Mouse (Mus musculus): Measurements from ENCODE around the gene Dhrs4. TPM values are rescaled to one million over a fixed set of nuclear protein-coding genes. Genes with fewer than 3 reads are reported as not detected.
A peak's percentile ranks its signal among the peaks of the same experiment; 100 is the strongest.

Gene Dhrs4
- polyA plus RNA-seq, 1 experiment from 2014 or later: 89.1 TPM

DNA sequence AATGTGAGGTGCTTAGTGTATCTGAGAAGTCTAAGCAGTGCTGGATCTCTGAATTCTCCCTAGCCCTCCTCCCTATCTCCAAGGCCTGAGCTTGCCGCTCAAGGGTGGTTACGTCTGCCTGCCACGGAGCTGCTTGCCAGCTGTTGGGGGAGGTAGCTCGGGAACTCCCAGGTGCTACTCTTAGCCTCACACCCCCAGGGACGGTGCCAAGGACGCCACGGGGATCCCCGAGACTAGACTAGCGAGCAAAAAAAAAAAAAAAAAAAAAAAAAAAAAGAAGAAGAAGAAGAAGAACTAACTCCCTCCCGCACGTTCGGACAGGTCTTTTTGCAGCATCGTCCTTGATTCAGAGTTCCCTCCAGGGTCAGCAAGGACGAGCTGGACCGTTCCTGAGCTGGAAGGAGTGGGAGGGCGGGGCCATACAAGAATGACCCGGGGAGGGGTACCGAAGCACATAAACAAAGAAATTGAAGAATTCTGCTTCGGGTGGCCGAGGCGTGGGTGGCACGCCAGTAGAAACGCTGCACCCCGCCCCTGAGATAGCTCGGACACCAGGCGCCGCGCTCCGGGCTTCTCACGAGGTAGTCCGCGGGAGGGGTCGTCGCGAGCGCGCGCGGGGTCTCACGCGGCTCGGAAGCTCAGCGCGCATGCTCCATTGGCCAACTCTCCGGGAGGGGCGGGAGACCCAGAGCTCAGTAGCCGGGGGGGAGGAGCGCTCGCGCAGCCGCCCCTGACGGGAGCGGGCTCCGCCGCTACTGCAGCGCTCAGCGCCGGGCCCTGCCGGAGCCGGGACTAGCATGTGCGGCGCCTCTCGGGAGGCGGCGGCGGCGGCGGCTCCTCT lies 12.0 kb downstream of the Dhrs4 start, which contains the start of gene Carmil3:
Gene Carmil3 (plus strand): TSS at position 291 of the 841 bp plus-strand sequence.
- Histone ChIP-seq H3K27ac (peak within 1 kb of the TSS; percentile 39; the same call in 1 of the 2 replicates), H3K4me3 (peak within 1 kb of the TSS; percentile 75), H3K4me1 (peaks cover 8% of the 10 kb centered on the region), H3K36me3 (peaks cover 27% of the 10 kb centered on the region), H3K27me3 (no peaks in the 10 kb centered on the region), H3K9ac (peak within 1 kb of the TSS; percentile 79), H3K4me2 (replicated peaks) (peak within 1 kb of the TSS; percentile 96), H3K9me3 (no peaks in the 10 kb centered on the region)
- WGBS: under 1% methylated on average over 68 of the region's 68 CpGs
- ATAC-seq (ENCODE audit: low FRiP score, low read depth): peak; percentile 87

DNA sequence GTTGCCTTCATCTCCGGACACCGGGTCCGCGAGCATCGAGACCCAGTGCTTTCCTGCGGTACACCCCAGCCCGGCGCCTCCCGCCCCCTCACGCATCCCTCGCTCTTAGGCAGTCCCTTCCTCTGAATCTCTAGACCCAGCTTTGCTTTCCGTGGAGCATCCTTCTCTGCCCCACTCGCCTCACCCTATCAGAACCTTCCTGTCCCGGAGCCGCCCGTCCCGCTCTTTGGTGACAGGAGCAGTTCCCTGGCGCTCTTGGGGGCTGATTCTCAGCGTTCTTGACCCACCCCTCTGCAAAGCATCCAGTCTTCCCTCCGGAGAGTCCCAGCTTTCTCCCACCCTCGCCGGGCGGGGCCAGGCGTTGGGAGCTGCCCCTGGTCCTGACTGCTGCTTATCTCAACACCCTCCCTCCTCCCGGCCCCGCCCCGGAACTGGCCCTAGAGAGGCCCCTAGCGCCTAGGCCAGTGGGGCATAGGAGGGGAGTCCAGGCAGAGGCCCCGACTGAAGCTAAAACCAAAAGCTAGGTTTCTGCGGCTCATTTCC lies 12.8 kb downstream of the Dhrs4 start:
- Histone ChIP-seq H3K4me1 (peaks cover 8% of the 10 kb centered on the region), H3K36me3 (peaks cover 21% of the 10 kb centered on the region), H3K27ac (peak overlapping the region; percentile 39; the same call in 1 of the 2 replicates), H3K4me3 (peak overlapping the region; percentile 75), H3K9me3 (no peaks in the 10 kb centered on the region), H3K4me2 (replicated peaks) (peak overlapping the region; percentile 96), H3K27me3 (no peaks in the 10 kb centered on the region), H3K9ac (peak overlapping the region; percentile 79)
- peak; percentile 57 for ATAC-seq (ENCODE audit: low FRiP score, low read depth)
- WGBS: 0% methylated on average over 29 of the region's 30 CpGs

DNA sequence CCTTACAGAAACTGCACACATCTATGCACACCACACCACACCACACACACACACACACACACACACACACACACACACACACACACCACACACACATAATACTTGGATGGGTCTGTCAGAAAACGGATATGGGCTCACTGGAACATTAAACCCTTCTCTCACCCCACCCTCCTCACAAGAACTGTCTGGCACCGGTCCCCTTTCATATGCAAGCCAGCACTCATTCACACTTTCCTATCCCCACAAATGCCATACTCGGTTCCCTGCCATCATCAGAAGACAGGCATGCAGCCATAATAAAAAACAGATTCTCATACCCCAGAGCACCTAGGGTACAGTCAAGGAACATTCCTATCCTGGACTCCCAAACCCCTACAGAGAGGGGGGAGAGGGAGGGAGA lies 13.5 kb downstream of the Dhrs4 start:
- Histone ChIP-seq H3K4me2 (replicated peaks) (peak overlapping the region; percentile 96), H3K9ac (no peak overlapping the region)
- ATAC-seq (ENCODE audit: low FRiP score, low read depth): no peak

DNA sequence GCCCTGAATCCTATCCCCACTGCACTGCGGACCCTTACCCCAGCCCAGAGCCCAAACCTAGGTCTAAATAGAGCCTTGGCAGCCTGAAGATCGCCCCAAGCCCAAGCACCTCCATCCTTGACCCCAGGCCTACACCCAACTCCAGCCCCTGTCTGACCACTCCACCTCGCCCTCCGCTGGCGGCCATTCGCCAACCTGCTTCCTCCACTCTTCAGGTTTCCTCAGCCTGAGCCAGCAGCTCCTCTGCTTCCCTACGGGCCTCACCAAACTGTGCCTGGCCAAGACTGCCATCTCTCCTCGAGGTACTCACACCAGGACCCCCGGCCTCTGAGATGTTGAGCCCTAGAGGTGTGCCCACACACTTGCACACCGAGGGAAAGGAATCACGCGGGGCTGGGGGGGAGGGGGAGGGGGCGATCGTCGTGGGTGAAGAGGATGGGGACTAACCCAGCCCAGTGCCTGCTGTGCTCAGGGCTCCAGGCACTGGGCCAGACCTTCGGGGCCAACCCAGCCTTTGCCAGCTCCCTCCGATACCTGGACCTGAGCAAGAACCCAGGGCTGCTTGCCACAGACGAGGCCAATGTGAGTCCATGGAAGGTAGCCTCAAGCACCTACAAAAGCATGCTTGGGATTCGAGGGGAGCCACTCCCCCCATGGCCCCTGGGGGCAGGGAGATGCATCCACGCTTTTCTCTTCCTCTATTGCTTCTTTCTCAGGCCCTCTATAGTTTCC lies 17.1 kb downstream of the Dhrs4 start:
- no peak for ATAC-seq (ENCODE audit: low FRiP score, low read depth)
- WGBS: 72% methylated on average over 18 of the region's 20 CpGs
- H3K27ac ChIP-seq: no peak overlapping the region
- H3K9me3 ChIP-seq: no peaks in the 10 kb centered on the region
- H3K4me2 ChIP-seq (replicated peaks): no peak overlapping the region
- H3K9ac ChIP-seq: no peak overlapping the region
- no peak overlapping the region for H3K4me3 ChIP-seq
- peaks cover 12% of the 10 kb centered on the region for H3K4me1 ChIP-seq
- H3K36me3 ChIP-seq: no peaks in the 10 kb centered on the region; the same call in none of the 2 replicates
- no peaks in the 10 kb centered on the region for H3K27me3 ChIP-seq

More for the DNA sequence above, 13.5 kb downstream of the Dhrs4 start:
- no peak overlapping the region for H3K27ac ChIP-seq
- WGBS: 34% methylated on average over 3 of the region's 3 CpGs
- peaks cover 8% of the 10 kb centered on the region for H3K4me1 ChIP-seq
- H3K9me3 ChIP-seq: no peaks in the 10 kb centered on the region
- H3K36me3 ChIP-seq: peaks cover 16% of the 10 kb centered on the region
- H3K4me3 ChIP-seq: no peak overlapping the region
- no peaks in the 10 kb centered on the region for H3K27me3 ChIP-seq

DNA sequence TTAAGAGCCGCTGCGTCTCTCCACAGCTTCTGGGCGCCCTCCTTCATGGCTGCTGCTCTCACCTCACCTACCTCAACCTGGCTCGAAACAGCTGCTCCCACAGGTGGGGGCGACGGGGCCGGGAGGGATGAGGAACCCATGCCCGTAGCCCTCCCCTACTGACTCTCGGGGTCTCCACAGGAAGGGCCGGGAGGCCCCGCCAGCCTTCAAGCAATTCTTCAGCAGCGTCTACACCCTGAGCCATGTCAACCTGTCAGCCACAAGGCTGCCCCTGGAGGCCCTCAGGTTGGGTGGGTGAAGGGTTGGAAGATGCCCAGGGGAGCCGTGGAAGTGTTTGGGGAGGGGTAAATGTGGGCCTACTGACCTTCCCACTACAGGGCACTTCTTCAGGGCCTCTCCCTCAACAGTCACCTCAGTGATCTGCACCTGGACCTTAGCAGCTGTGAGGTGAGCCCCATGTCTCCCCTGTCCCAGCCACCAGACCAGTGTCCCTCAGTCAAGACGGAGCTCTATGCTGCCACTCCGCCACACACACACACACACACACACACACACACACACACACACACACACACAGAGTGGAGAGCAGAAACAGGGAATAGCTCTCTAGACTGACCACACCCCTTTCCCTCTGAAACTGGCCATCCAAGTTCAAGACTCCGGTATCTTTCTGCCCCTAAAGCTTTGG lies 18.3 kb downstream of the Dhrs4 start:
- Histone ChIP-seq H3K9ac (no peak overlapping the region), H3K36me3 (no peaks in the 10 kb centered on the region; the same call in none of the 2 replicates), H3K4me3 (no peak overlapping the region), H3K27me3 (no peaks in the 10 kb centered on the region), H3K9me3 (no peaks in the 10 kb centered on the region), H3K4me2 (replicated peaks) (no peak overlapping the region), H3K4me1 (peaks cover 7% of the 10 kb centered on the region), H3K27ac (no peak overlapping the region)
- WGBS: 70% methylated on average over 16 of the region's 16 CpGs
- 0 out of 2 replicates have a peak, but pooled peaks have one; percentile 24 for ATAC-seq (ENCODE audit: low FRiP score, low read depth)

DNA sequence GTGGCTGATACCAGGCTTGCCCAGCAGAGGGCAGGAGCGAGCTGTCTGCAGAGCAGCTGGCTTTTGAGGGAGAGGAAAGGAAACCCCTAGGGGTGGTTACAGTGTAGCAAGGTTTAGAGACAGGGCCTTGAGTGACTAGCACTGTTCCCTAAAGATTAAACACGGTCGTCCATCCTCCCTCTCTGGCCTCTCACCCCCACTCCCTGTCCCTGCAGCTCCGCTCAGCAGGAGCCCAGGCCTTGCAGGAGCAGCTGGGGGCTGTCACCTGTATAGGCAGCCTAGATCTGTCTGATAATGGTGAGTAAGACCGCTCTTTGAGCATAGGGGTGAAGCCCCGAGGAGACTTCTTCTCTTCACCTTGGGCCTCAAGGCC lies 18.9 kb downstream of the Dhrs4 start:
- peak; percentile 55; the same call in 1 of the 2 replicates for ATAC-seq (ENCODE audit: low FRiP score, low read depth)
- Histone ChIP-seq H3K27me3 (no peaks in the 10 kb centered on the region), H3K9ac (peak overlapping the region; percentile 9), H3K36me3 (no peaks in the 10 kb centered on the region; the same call in none of the 2 replicates), H3K4me3 (no peak overlapping the region), H3K9me3 (no peaks in the 10 kb centered on the region), H3K27ac (no peak overlapping the region), H3K4me1 (peaks cover 3% of the 10 kb centered on the region; the same call in 1 of the 2 replicates), H3K4me2 (replicated peaks) (no peak overlapping the region)
- WGBS: 32% methylated on average over 6 of the region's 6 CpGs

DNA sequence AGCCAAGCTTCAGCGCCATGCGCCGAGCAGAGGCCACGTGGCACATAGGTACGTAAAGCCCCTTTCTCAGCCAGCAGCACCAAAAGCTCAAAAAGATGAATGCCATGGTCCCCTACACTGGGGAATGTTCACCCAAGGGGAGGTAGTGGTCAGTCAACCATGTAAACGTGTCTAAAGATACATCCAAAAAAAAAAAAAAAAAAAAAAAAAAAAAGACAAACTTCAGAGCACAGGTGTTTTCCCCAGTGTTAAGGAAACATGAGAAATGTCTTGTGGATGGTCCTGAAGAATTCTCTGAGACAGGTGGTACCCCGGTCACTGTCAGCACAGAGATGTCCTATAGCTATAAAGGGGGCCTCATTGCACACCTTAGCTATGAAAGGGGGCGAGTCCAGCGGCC lies 27.1 kb downstream of the Dhrs4 start:
- H3K27me3 ChIP-seq: peaks cover under 1% of the 10 kb centered on the region
- H3K27ac ChIP-seq: no peak overlapping the region
- peaks cover 4% of the 10 kb centered on the region for H3K4me1 ChIP-seq
- H3K9ac ChIP-seq: no peak overlapping the region
- H3K4me2 ChIP-seq (replicated peaks): no peak overlapping the region
- H3K4me3 ChIP-seq: no peak overlapping the region
- ATAC-seq (ENCODE audit: low FRiP score, low read depth): no peak
- WGBS: 84% methylated on average over 9 of the region's 9 CpGs
- H3K9me3 ChIP-seq: no peaks in the 10 kb centered on the region
- no peaks in the 10 kb centered on the region for H3K36me3 ChIP-seq

DNA sequence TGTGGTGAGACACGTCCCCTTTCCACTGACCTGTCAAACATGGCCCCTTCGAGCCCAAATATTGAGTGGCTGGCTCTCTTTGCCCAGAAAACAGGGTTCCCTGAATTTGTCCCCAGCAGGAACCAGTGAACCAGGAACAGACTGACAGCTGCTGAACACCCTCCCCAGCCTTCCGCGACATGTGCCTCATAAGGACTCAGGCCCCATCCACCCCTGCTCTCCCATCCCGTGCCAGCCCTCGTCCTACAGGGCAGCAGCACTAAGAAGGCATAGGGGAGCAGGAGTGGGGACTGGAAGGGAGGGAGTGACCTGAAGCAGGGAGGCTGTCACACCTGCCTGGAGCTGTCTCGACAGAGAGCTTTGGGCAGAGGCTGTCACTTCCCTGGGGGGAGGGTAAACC lies 29.2 kb downstream of the Dhrs4 start:
- Histone ChIP-seq H3K27ac (no peak overlapping the region), H3K36me3 (no peaks in the 10 kb centered on the region), H3K4me3 (no peak overlapping the region), H3K27me3 (peaks cover 20% of the 10 kb centered on the region), H3K9ac (peak overlapping the region; percentile 13; the same call in 1 of the 2 replicates), H3K4me1 (peaks cover 10% of the 10 kb centered on the region), H3K4me2 (replicated peaks) (no peak overlapping the region), H3K9me3 (no peaks in the 10 kb centered on the region)
- ATAC-seq (ENCODE audit: low FRiP score, low read depth): no peak
- WGBS: 45% methylated on average over 7 of the region's 7 CpGs

DNA sequence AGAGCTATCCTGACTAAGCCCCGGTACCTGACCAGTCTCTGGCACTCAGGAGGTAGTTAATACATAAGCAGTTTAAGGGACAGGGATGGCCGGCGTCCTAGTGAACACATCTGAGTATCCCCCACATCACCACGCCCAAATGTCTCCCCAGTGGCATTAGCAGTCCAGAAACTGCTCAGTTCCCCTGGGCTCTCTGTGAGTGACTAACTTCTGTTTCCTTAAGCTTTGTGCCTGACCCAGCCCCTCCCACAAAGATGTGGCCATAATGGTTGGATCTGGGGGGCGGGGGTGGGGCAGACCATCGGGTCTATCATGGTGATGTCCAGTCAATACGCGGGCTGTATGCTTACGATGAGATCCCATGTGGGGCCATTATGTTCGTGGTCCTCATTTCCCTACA lies 31.0 kb downstream of the Dhrs4 start:
- Histone ChIP-seq H3K9ac (no peak overlapping the region), H3K4me1 (peaks cover 13% of the 10 kb centered on the region), H3K36me3 (no peaks in the 10 kb centered on the region), H3K9me3 (no peaks in the 10 kb centered on the region), H3K27me3 (peaks cover 31% of the 10 kb centered on the region), H3K27ac (no peak overlapping the region), H3K4me2 (replicated peaks) (no peak overlapping the region), H3K4me3 (no peak overlapping the region)
- 79% methylated on average over 10 of the region's 10 CpGs for WGBS
- no peak for ATAC-seq (ENCODE audit: low FRiP score, low read depth)

DNA sequence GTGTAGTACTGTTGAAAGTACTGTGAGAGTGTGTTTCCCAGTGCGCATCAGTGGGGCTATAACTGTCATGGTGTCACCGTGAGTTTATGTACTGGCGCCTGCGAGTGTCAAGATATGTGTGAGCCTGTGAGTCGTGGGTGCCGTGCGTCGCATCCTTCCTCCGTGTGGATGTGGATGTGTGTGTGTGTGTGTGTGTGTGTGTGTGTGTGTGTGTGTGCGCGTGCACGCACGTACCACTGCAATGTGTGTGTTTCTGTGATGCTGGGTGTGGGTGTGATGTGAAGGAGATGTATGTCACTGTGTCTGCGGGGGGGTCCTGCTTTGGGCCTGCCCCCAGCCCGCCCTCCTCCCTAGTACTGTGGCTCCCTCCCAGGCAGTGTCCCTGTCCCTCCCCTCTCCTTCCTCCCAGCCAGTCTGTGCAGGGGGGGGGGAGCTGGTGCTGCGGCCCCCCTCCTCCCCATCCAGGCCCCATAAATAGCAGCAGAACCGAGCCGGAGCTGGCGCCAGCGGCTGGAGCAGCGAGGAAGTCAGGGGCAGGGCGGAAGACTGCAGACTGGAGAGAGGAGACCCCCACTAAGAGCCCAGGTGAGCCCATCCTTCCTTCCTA lies 31.7 kb downstream of the Dhrs4 start, which contains the start of gene Cpne6:
Gene Cpne6 (plus strand): TSS at position 321 of the 607 bp plus-strand sequence.
- H3K36me3 ChIP-seq: no peaks in the 10 kb centered on the region
- ATAC-seq (ENCODE audit: low FRiP score, low read depth): no peak
- H3K9ac ChIP-seq: peak within 1 kb of the TSS; percentile 25; the same call in 1 of the 2 replicates
- no peaks in the 10 kb centered on the region for H3K9me3 ChIP-seq
- H3K4me2 ChIP-seq (replicated peaks): no peak within 1 kb of the TSS; the same call in 1 of the 2 replicates
- no peak within 1 kb of the TSS for H3K27ac ChIP-seq
- peaks cover 31% of the 10 kb centered on the region for H3K27me3 ChIP-seq
- 75% methylated on average over 19 of the region's 22 CpGs for WGBS
- no peak within 1 kb of the TSS for H3K4me3 ChIP-seq
- peaks cover 13% of the 10 kb centered on the region for H3K4me1 ChIP-seq

DNA sequence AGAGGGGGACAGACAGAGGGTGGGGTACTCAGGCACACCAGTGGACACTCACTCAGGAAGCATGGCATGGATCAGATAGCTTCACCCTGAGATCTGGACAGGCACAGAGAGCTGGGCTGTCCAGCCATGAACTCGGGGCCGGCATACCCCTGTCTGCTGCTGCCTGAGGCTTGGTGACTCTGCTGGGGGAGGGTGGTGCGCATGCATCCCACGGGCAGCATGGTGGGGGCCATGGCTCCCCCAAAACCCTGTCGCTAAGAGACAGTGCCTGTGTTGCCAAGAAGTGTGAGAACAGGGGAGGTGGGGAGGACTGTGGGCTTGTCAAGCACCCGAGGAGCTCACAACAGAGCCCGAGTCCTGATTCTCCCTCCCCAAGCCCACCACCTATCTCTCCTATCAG lies 32.5 kb downstream of the Dhrs4 start:
- Histone ChIP-seq H3K4me3 (no peak overlapping the region), H3K4me2 (replicated peaks) (no peak overlapping the region), H3K27me3 (peaks cover 34% of the 10 kb centered on the region), H3K36me3 (no peaks in the 10 kb centered on the region), H3K4me1 (peaks cover 13% of the 10 kb centered on the region), H3K9me3 (no peaks in the 10 kb centered on the region), H3K27ac (no peak overlapping the region), H3K9ac (peak overlapping the region; percentile 25; the same call in 1 of the 2 replicates)
- ATAC-seq (ENCODE audit: low FRiP score, low read depth): no peak
- 54% methylated on average over 7 of the region's 7 CpGs for WGBS
